Mouse (Mus musculus): ENCODE measurements around the gene Med12l. TPM values are rescaled to one million over a fixed set of nuclear protein-coding genes. Genes with fewer than 3 reads are reported as not detected.

Gene Med12l
- total RNA-seq, 2 experiments from 2014 or later, result 1.4 to 1.9 TPM

GRCm38 (mm10) chr3:59169215-59169614 lies 163.6 kb downstream of the Med12l start:
- intact Hi-C loops (cut with DNase I; ENCODE audit: low total_unique reads), result no loop called here
- no peak for DNase-seq

DNA sequence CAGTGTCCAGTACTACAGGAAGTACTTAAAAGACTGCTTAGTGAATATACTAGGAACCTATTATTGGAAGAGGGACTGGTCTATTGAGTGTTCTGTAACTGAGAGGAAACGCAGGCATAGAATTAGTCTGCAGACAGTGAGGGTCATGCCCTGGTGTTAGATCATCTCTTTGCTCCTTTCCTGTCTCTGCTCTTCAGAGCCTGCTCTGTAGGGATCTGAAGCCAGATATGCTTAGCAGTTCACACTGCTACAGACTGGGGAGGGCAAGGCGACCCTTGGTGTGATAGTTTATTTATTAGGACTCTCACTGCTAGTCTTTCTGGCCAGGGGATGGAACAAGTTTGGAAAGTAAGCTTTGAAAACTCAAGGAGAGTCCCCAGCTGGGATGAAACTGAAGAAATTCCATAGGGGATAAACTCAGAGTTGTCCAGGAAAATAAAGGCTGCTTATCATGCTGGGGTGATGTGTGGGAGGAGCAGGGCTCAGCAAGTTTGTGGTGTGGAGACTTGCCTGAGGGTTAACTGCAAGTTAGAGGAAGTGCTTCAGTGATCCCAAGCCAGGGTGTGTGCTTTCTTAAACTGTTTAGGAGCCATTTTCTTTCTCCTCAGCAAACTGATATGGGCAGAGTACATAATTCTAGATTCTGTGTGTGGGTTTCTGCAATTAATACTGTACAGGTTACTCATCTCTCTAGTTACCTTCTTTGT lies 164.4 kb downstream of the Med12l start:
- intact Hi-C loops (cut with DNase I; ENCODE audit: low total_unique reads), result no loop called here
- no peak for DNase-seq

- no peak for DNase-seq
- intact Hi-C loops (cut with DNase I; ENCODE audit: low total_unique reads), result no loop called here
Observed at GRCm38 (mm10) chr3:59174426-59175154, 169.0 kb downstream of the Med12l start.

- peak; percentile 14 for DNase-seq
- intact Hi-C loops (cut with DNase I; ENCODE audit: low total_unique reads), result no loop called here
Observed at GRCm38 (mm10) chr3:59175234-59175633, 169.6 kb downstream of the Med12l start.

- no peak for DNase-seq
Observed at GRCm38 (mm10) chr3:59176871-59177270, 171.2 kb downstream of the Med12l start.

DNA sequence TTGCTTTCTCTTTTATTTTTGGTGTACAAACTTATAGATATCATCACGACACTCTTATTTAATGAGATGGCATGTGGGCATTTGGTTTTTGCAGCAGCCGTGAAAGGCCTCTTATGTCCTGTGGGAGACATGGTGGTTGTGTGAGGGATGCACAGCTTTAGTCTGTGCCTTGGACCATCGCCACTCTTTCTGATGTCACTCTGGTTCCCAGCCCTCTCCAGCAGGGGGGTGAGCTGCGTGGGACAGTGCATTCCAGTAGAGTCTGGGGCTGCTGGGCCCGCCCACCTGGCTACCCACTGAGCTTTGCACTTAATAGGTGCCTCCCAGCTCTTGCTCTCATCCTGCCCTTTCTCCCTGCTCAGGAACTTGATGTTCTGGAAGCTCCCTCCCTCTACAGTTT lies 175.5 kb downstream of the Med12l start:
- DNase-seq, result no peak
- intact Hi-C loops (cut with DNase I; ENCODE audit: low total_unique reads), result no loop called here

More at GRCm38 (mm10) chr3:59176871-59177270, 171.2 kb downstream of the Med12l start:
- intact Hi-C loops (cut with DNase I; ENCODE audit: low total_unique reads), result no loop called here

DNA sequence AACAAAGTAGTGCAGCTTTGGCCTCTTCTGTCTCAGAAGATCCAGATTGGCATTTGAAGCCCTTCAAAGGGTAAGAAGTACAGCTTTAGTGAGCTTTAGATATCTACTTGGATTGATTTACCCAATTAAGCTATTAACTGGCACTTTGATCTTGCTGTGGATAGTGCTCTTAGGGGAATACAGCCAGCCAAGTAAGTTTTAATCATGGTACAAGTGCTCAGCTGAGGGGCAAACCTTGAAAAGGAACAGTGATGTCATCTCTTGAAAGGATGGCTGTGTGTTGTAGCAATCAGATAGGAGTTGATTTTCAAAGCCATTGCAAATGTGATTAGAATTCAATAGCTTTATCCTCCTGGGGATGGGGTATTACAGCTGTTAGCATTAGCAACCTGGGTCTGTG lies 176.5 kb downstream of the Med12l start:
- no peak for DNase-seq
- intact Hi-C loops (cut with DNase I; ENCODE audit: low total_unique reads), result no loop called here

GRCm38 (mm10) chr3:59185662-59186061 lies 180.0 kb downstream of the Med12l start:
- no peak for DNase-seq
- intact Hi-C loops (cut with DNase I; ENCODE audit: low total_unique reads), result no loop called here

- intact Hi-C loops (cut with DNase I; ENCODE audit: low total_unique reads), result no loop called here
- no peak for DNase-seq
Observed at GRCm38 (mm10) chr3:59187336-59187735, 181.7 kb downstream of the Med12l start.

DNA sequence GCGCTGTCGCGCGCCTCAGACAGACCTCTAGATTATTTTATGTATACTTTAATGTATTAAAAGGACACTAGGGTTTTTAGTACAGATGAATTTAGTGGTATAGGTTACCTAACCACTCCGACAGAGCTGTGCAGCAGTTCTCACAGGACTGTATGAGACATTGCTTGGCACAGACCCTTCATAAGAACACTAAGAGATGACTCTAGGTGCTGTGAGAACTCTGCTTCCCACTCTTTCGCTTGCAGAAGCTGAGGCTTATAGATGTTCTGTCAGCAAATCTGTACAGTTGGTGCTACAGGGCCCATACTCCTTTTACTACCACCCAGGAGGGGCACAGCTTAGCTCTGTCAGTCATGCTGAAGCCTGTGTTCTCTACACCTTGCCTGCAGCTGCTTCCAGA lies 186.0 kb downstream of the Med12l start:
- no peak for DNase-seq
- intact Hi-C loops (cut with DNase I; ENCODE audit: low total_unique reads), result no loop called here

GRCm38 (mm10) chr3:59194099-59194498 lies 188.5 kb downstream of the Med12l start:
- intact Hi-C loops (cut with DNase I; ENCODE audit: low total_unique reads), result no loop called here
- no peak for DNase-seq

DNA sequence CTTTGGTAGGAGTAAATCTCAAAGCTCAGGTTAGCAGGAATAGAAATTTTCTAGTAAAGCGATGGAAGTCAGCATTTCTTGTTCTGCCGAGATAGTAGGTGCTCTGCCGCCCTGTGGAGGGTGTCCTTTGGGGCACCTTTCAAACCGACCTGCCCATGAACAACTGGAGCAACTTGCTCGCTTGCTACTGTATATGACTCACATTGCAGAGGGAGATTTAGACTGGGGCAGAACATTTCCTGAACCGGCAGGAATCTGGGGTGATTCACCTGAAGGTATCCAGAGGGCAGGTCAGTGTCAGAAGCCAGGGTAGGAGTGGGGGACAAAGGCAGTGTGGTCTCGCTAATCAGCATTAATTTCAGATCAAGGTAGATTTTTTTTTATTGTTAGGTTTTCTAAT lies 189.3 kb downstream of the Med12l start, which contains the start of gene Gpr87:
TSS of gene Gpr87 (minus strand) at position 167 of the 400 bp plus-strand sequence.
- intact Hi-C loops (cut with DNase I; ENCODE audit: low total_unique reads), result no loop called here
- no peak for DNase-seq

DNA sequence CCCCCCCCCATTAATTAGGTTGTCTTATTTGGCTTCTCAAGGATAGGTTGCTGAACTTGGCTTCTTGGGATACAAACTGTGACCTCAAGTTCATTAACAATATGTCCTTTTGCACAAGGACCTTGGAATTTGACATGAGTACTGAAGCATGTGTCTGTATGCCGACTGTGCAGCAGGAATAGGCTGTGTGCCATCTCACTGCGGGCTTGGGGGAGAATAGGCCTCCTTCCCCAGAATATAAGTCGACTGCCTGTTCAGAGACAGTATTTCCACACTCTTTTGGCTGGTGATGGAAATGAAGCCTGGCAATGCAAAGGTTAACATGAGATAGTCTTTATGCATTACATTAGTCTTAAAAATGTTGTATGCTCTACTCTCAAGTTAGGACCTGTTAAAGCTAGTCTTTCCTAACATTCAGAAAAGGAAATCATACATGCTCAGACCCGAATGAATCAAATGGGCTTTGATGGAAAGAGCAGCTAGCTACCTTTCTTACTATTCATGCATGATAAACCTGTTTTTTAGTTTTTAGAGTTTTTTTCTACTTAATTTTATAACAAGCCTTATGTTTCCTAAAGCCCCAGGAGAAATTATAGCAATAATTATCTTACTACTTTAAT lies 191.8 kb downstream of the Med12l start:
- no peak for DNase-seq
- intact Hi-C loops (cut with DNase I; ENCODE audit: low total_unique reads), result no loop called here

DNA sequence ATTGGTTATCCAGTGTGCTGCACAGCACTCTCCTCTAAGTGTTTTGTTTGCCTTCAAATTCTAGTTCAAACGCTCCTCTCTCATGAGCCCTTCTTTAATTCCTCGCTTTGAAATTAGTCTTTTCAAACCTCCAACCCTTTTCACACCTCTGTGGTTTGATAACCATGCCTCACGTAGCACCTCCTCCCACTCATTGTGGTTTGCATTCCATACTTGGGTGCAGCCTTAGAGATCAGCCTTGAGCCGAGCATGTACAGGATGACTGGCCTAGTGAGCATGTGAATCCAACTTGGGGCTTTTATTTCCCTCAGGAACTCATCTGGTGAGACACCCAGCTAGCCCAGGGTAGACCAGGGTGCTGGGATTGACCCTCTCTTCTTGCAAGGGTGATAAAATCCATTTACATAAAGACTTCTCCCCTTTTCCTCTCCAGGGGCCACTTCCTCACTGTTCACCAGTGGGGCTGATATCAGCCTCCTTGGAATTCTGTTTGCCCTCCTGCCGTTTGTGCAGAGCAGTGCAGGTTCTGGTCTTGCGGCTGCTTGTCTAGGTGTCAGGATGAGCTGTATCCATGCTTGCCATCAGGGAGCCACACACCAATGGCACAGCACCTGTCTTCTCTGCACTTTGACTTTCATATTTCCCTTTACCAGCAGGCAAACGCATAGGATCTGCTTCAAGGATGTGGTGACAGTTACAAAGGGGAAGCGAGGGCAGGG lies 198.3 kb downstream of the Med12l start:
- intact Hi-C loops (cut with DNase I; ENCODE audit: low total_unique reads), result no loop called here

DNA sequence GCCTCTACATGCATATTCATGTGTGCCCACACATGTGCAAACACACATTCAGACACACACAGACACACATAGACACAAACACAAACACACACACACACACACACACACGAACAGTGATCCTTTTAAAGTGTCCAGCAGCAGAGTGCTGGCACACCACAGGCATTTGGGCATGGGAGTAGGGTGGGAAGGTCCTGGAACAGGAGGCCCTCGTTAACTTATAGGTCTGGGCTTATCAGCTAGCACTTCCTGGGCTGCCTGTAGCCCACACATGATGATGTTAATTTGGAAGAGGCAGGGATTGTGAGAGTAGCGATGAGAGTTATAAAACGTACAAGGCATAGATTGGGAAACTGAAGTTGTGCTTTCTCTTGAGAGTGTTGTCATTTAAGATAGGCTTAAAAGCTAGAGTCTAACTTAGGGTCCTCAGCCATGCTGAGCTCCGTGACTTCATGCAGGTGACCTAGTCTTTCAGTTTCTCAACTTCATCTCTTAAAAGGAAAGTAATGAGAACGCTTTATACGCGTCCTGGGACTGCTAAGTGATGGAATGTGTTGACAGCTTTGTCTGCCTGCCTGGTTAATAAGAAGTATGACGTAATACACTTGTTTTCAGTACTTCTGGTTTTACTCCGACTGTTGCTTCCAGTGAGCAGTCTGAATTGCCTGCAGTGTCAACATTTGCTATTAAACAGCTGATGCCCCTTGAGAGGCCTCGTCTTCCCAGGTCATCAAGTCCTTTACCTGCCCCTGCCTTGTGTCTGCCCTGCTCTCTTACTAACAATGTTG lies 199.3 kb downstream of the Med12l start:
- no peak for DNase-seq
- intact Hi-C loops (cut with DNase I; ENCODE audit: low total_unique reads), result loop anchor here (5.0 kb wide), 1 partner anchor 83 kb away; no protein-coding TSS in a partner anchor

More for the DNA sequence above, 198.3 kb downstream of the Med12l start:
- DNase-seq, result no peak

DNA sequence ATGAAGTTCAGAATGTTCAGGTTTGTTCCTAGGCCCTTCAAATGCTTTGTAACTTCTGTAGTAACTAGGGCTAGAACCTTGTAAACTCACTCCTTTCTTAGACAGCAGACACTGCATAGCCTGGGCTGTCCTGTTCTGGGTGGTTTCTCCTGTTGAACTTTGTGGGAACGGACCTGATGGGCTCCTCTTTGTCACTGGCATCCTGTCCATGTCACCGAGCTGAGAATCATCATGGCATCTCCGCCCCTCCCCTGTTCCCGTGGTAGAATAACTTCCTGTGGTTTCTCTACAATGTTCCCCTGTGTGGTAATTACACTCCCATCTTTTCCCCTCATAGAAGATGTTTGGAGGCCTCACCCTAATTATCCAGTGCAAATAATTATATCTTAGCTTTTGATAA lies 200.3 kb downstream of the Med12l start:
- DNase-seq, result no peak
- intact Hi-C loops (cut with DNase I; ENCODE audit: low total_unique reads), result loop anchor here (5.0 kb wide), 1 partner anchor 84 kb away; no protein-coding TSS in a partner anchor

- DNase-seq, result no peak
- intact Hi-C loops (cut with DNase I; ENCODE audit: low total_unique reads), result loop anchor here (5.0 kb wide), 1 partner anchor 87 kb away; no protein-coding TSS in a partner anchor
Observed at GRCm38 (mm10) chr3:59208650-59209548, 203.3 kb downstream of the Med12l start.

DNA sequence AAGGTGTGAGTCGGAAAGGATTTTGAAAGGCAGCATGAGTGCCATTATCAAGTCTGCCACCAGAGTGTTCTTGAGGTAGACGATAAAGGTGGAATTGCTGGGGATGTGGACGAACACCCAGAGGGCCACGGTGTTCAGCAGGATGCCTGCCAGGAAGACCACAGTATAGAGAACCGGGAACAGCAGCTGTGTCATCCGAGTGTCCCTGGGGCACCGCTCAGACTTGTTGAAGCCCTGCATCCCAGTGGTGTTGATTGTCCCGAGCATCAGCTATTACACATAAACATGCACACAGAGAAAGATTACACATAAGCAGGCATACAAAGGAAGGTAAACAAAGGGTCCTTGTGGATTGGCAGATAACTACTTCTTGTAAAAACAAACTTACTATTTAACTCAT lies 204.5 kb downstream of the Med12l start:
- intact Hi-C loops (cut with DNase I; ENCODE audit: low total_unique reads), result no loop called here
- no peak for DNase-seq
